ENCODE assay signal across 9 mouse cellular contexts in genomic region chr1:183146795-183147194, GRCm38 (mm10).
DNase-seq lines count a peak whose midpoint lies in the region; ATAC-seq and TF ChIP-seq lines count a peak whose summit lies in the region.
"Had no signal": no experiment of that assay in that cellular context is flagged by ENCODE, and none has a peak within 500 bp of the region (broad histone marks: within the 10 kb centered on the region; RNA-seq: fewer than 3 reads in every experiment).

No protein-coding gene starts in this region.

- TF ChIP-seq CTCF in kidney, postnatal 0 days (IDR thresholded peaks at IDR 0.05; ENCODE audit: low read depth), result 0 out of 2 replicates have a peak, but pooled peaks have one; percentile 5

- no peaks in the 10 kb centered on the region for H3K9me3 ChIP-seq in kidney, postnatal 0 days (replicated peaks; ENCODE audit: low read length)
- no peaks in the 10 kb centered on the region for H3K9me3 ChIP-seq in embryonic facial prominence, embryonic 14.5 days (ENCODE audit: control insufficient read depth, low read length)
- H3K9me3 ChIP-seq in intestine, embryonic 15.5 days, result no peaks in the 10 kb centered on the region
- no peaks in the 10 kb centered on the region for H3K9me3 ChIP-seq in midbrain, embryonic 15.5 days
- no peaks in the 10 kb centered on the region for H3K9me3 ChIP-seq in forebrain, embryonic 13.5 days (replicated peaks)

- H3K27ac ChIP-seq in kidney, postnatal 0 days, result no peak overlapping the region; the same call in 1 of the 2 replicates
- H3K27ac ChIP-seq in embryonic facial prominence, embryonic 14.5 days (replicated peaks; ENCODE audit: low read depth, low read length), result peak overlapping the region; percentile 17
- no peak overlapping the region for H3K27ac ChIP-seq in intestine, embryonic 15.5 days
- no peak overlapping the region for H3K27ac ChIP-seq in midbrain, embryonic 15.5 days
- no peak overlapping the region for H3K27ac ChIP-seq in forebrain, embryonic 13.5 days

- DNase-seq in kidney, postnatal 0 days (ENCODE audit: low spot score), result no peak
- DNase-seq in kidney, adult 11 months, result no peak
- DNase-seq in embryonic facial prominence, embryonic 14.5 days (ENCODE audit: low spot score), result no peak
- no peak for DNase-seq in retina, embryonic 14.5 days (ENCODE audit: low spot score)
- no peak for DNase-seq in testis, postnatal 14 days (ENCODE audit: low spot score)
- DNase-seq: right cerebral cortex, postnatal 4 days had no signal

- WGBS in kidney, postnatal 0 days, result 13% methylated on average over 9 of the region's 9 CpGs
- WGBS in embryonic facial prominence, embryonic 14.5 days, result 6% methylated on average over 9 of the region's 9 CpGs
- WGBS in intestine, embryonic 15.5 days, result 27% methylated on average over 9 of the region's 9 CpGs
- WGBS in midbrain, embryonic 15.5 days, result 12% methylated on average over 9 of the region's 9 CpGs
- WGBS in forebrain, embryonic 13.5 days, result 18% methylated on average over 9 of the region's 9 CpGs

- H3K36me3 ChIP-seq in kidney, postnatal 0 days (ENCODE audit: insufficient read depth, low read length), result no peaks in the 10 kb centered on the region
- H3K36me3 ChIP-seq in embryonic facial prominence, embryonic 14.5 days (ENCODE audit: control insufficient read depth, insufficient read depth, low read length), result no peaks in the 10 kb centered on the region
- no peaks in the 10 kb centered on the region for H3K36me3 ChIP-seq in intestine, embryonic 15.5 days
- H3K36me3 ChIP-seq in midbrain, embryonic 15.5 days (replicated peaks), result no peaks in the 10 kb centered on the region
- no peaks in the 10 kb centered on the region for H3K36me3 ChIP-seq in forebrain, embryonic 13.5 days (ENCODE audit: poor library complexity, severe bottlenecking)

- peak overlapping the region; percentile 19; the same call in 1 of the 2 replicates for H3K9ac ChIP-seq in kidney, postnatal 0 days (ENCODE audit: low read depth, low read length)
- peak overlapping the region; percentile 60 for H3K9ac ChIP-seq in embryonic facial prominence, embryonic 14.5 days (ENCODE audit: low read depth, low read length)
- H3K9ac ChIP-seq in intestine, embryonic 15.5 days, result no peak overlapping the region
- H3K9ac ChIP-seq in midbrain, embryonic 15.5 days, result no peak overlapping the region
- no peak overlapping the region for H3K9ac ChIP-seq in forebrain, embryonic 13.5 days

- H3K4me3 ChIP-seq in kidney, postnatal 0 days (replicated peaks; ENCODE audit: low read depth, low read length), result peak overlapping the region; percentile 21
- H3K4me3 ChIP-seq in embryonic facial prominence, embryonic 14.5 days (ENCODE audit: low read depth, low read length), result peak overlapping the region; percentile 40
- H3K4me3 ChIP-seq in intestine, embryonic 15.5 days (replicated peaks), result peak overlapping the region; percentile 14; the same call in 1 of the 2 replicates
- no peak overlapping the region for H3K4me3 ChIP-seq in midbrain, embryonic 15.5 days
- no peak overlapping the region for H3K4me3 ChIP-seq in forebrain, embryonic 13.5 days

- H3K4me2 ChIP-seq in kidney, postnatal 0 days (ENCODE audit: low read length), result peak overlapping the region; percentile 32
- H3K4me2 ChIP-seq in embryonic facial prominence, embryonic 14.5 days (ENCODE audit: low read depth, low read length), result peak overlapping the region; percentile 54
- H3K4me2 ChIP-seq in intestine, embryonic 15.5 days (replicated peaks), result peak overlapping the region; percentile 25; the same call in 1 of the 2 replicates
- 0 out of 2 replicates have a peak overlapping the region, but pooled peaks have one; percentile 8 for H3K4me2 ChIP-seq in midbrain, embryonic 15.5 days
- H3K4me2 ChIP-seq in forebrain, embryonic 13.5 days, result no peak overlapping the region; the same call in 1 of the 2 replicates

- no peaks in the 10 kb centered on the region for H3K27me3 ChIP-seq in kidney, postnatal 0 days (ENCODE audit: insufficient read depth, low read length)
- H3K27me3 ChIP-seq in embryonic facial prominence, embryonic 14.5 days (replicated peaks; ENCODE audit: control insufficient read depth, insufficient read depth, low read length), result no peaks in the 10 kb centered on the region
- H3K27me3 ChIP-seq in intestine, embryonic 15.5 days (replicated peaks), result no peaks in the 10 kb centered on the region
- H3K27me3 ChIP-seq in midbrain, embryonic 15.5 days (replicated peaks), result no peaks in the 10 kb centered on the region
- H3K27me3 ChIP-seq in forebrain, embryonic 13.5 days, result no peaks in the 10 kb centered on the region

- no peak for ATAC-seq in kidney, postnatal 0 days (replicated peaks; ENCODE audit: low FRiP score, low read depth)
- ATAC-seq in embryonic facial prominence, embryonic 14.5 days (ENCODE audit: low read depth), result no peak
- ATAC-seq in intestine, embryonic 15.5 days, result 0 out of 2 replicates have a peak, but pooled peaks have one; percentile 29
- ATAC-seq in midbrain, embryonic 15.5 days (replicated peaks), result no peak
- no peak for ATAC-seq in forebrain, embryonic 13.5 days

- H3K4me1 ChIP-seq in kidney, postnatal 0 days (replicated peaks; ENCODE audit: insufficient read depth, low read length), result peaks cover 12% of the 10 kb centered on the region; the same call in 1 of the 2 replicates
- peaks cover 71% of the 10 kb centered on the region for H3K4me1 ChIP-seq in embryonic facial prominence, embryonic 14.5 days (ENCODE audit: control insufficient read depth, insufficient read depth, low read length)
- H3K4me1 ChIP-seq in intestine, embryonic 15.5 days (replicated peaks), result peaks cover 25% of the 10 kb centered on the region
- peaks cover 30% of the 10 kb centered on the region for H3K4me1 ChIP-seq in midbrain, embryonic 15.5 days
- H3K4me1 ChIP-seq in forebrain, embryonic 13.5 days, result peaks cover 35% of the 10 kb centered on the region

Comparison
In these comparisons a context has a peak if more than half of its experiments do, and no peak if none do; other contexts are left out.
1. H3K4me3 ChIP-seq: peak in kidney, postnatal 0 days (single experiment), embryonic facial prominence, embryonic 14.5 days (single experiment) and intestine, embryonic 15.5 days (single experiment); none in midbrain, embryonic 15.5 days (single experiment) and forebrain, embryonic 13.5 days (single experiment).
2. H3K9ac ChIP-seq: peak in kidney, postnatal 0 days (single experiment) and embryonic facial prominence, embryonic 14.5 days (single experiment); none in intestine, embryonic 15.5 days (single experiment), midbrain, embryonic 15.5 days (single experiment) and forebrain, embryonic 13.5 days (single experiment).